Mouse (Mus musculus): ENCODE data around the gene C2cd3.
A peak's percentile ranks its signal among the peaks of the same experiment; 100 is the strongest.

Gene C2cd3

DNA sequence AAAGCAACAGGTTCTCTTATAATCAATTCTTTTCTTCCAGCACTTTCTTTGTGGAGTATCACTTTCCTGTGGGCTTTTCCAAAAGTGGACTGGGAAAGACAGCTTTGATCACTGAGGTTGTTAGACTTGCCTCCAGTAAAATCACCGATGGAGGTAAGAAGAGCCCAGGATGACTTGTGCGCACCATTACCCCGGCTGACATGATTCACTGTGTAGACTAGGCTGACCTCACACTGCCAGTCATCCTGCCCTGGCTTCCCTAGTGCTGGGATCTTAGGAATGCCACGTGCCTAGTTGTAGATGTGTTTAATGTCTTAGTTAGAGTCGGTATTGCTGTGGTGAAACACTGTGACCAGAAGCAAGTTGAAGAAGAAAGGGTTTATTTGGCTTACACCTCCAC lies 35.6 kb downstream of the C2cd3 start:
- no peak for DNase-seq (ENCODE audit: low spot score)

DNA sequence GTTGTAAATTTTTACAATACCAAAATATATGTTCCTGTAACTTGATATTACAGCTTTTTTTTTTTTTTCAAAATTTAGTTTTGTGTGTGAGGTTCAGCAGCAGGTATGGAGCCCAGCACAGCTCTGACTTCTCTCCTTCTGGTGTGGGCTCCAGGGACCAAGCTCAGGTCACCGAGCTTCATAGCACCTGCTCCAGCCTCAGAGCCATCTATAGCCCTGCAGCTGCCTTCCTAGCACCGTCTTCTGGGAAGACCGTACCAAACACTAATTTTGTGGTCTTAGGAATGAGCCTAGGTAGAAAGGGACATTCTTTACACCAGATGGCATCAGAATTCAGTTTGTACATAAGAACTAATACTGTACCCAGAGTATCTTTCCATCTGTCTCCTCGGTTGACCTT lies 36.7 kb downstream of the C2cd3 start:
- DNase-seq (ENCODE audit: low spot score): no peak

DNA sequence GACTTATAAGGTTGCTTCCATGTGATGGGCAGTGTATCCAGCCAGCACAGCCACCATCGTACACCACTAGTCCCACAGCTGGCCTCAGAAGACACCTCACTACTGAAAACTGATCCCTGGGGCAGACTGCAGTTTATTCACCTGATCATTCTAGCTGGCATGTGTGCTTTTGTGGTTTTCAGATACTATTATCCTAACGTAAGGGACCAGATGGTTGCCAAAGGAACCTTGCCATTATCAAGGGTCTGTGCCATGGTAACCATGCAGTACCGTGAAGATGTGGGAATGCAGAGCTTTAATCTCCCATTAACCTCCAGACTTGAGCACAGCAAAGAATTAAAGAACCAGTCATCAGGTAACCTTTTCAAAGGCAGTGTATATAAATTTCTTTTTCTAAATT lies 53.8 kb downstream of the C2cd3 start:
- DNase-seq (ENCODE audit: low spot score): no peak

DNA sequence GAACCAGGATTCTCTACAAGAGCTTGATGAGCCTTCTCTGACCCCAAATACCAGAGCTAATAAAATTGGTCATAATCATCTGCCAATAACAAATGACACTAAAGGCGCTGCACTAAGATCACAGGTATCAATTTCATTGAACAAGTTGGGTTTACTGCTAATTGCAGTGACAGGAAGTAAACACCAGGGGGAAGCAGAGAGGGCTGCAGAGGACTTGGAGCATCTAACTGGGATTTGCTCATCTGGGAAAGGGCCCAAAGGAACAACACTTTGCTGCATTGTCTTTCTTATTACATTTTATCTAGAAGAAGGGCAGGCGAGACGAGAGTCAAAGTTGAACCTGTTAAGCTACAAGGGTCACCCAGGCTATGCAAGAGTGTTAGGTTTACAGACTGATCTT lies 57.1 kb downstream of the C2cd3 start:
- peak; percentile 54 for DNase-seq (ENCODE audit: low spot score)

DNA sequence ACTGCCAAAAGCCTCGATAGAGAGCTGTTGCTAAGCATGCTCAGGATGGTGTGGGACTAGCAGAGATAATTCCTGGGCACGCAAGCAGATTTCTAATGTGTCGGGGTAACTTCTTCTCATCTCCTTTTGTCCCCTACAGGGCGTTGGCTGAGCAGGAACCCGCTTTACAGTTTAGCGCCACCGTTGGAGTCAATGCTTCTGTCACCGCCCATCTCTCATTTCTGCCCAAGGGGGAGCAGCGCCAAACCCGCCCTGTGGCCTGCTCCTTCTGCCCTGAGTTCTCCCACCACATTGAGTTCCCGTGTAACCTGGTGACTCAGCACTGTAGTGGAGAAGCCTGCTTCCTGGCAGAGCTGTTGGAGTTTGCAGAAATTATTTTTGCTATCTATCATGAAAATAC lies 57.9 kb downstream of the C2cd3 start:
- no peak for DNase-seq (ENCODE audit: low spot score)

DNA sequence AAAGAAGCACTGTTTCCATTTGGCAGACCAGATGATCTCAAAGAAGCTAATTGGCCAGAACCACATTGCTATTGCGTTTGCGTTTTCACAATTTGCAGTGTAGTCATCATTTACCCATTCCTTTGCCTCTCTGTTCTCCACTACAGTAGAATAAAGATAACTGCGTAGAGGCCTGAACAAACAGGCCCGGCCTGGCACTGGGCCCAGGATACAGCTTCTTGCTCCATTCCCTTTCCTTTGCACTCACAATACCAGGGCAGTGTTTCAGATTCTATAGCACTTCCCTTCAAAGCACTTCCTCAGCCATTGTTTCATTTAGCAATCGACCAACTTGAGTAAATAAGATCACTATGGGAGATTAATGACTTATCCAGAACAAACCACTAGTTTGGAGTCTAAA lies 59.1 kb downstream of the C2cd3 start:
- DNase-seq (ENCODE audit: low spot score): peak; percentile 26

DNA sequence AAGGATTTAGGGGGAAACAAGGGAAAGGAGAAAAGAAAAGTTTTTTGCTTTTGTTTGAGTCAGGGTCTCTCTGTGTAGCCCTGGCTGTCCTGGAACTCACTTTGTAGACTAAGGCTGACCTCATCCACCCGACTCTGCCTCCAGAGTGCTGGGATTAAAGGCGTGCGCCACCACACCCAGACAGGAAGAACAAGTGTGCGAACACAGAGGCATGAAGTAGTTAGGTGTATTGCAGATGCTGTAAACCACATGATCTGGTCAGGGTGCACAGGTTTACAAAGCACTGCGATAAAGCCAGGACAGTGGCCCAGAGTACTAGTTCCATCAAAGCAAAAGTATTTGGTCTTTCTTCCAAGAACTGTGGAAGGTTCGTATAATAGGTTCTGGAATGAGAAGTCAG lies 61.3 kb downstream of the C2cd3 start:
- no peak for DNase-seq (ENCODE audit: low spot score)

DNA sequence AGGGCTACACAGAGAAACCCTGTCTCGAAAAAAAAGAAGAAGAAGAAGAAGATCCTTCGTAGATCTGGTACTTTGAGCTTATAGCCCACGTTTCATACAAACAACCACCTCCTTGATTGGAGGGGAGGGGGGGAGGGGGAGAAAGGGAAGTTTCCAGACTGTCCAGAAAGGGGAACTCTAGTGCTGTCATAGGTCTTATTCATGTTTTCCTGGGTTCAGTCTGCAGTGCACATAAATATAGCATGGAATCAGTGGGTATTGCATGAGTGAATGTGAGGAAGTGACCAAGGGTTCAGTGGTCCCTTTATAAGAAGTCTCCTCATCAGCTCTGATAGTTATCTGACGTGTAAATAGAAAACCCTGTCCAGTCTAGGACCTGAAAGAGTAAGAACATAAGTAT lies 71.7 kb downstream of the C2cd3 start:
- no peak for DNase-seq (ENCODE audit: low spot score)

DNA sequence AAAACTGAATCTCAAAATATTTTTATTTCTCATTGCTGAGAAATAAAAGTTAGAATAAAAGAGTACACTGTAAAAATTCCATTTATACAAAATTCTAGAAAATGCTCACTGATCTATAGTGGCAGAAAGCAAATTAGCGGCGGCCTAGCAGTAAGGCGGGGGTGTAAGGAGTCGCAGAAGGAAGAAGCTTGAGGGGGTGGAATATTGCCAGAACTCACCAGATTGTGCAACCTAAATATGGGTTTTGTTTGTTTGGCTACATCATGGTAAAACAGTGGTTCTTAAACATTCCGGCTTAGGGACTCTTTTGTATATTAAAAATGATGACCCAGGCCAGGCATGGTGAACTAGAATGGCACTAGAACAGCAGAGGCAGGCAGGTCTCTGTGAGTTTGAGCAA lies 74.2 kb downstream of the C2cd3 start:
- DNase-seq (ENCODE audit: low spot score): no peak

DNA sequence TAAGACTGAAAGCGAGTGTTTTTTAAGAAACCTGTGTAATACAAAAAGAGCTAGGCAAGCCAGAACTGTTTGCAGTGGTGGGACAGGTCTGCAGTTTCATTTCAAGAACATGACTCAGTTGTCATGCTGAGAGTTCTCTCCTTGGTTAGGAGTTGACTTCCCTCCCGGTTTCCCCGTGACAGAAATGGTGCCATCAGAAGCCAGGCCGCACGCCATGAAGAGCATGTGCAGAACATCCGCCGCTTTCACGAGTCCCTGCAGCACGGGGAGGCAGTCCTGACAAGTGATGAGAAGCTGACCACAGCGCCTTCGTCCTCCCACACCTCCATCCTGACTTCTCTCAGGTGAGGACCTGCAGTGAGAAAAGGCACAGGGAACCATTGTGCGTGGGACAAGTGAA lies 76.5 kb downstream of the C2cd3 start:
- DNase-seq (ENCODE audit: low spot score): no peak

DNA sequence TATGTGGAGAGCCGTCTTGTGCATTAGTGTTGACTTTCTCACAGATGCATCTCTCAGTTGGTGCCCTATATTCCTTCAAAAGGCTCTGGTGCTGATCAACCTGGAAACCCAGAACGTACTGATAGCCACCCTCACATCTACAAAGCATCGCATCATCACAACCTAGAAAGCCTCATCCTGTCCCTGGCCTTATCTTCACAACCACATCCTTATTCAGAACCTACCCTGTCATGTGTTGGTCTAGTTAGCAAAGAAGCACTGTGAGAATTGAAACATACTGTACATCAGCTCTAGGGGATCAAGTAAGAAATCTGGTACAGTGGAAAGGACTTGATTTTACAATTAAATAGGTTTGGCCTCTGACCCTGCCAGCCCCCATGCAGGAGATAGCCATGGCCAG lies 77.0 kb downstream of the C2cd3 start:
- DNase-seq (ENCODE audit: low spot score): no peak

DNA sequence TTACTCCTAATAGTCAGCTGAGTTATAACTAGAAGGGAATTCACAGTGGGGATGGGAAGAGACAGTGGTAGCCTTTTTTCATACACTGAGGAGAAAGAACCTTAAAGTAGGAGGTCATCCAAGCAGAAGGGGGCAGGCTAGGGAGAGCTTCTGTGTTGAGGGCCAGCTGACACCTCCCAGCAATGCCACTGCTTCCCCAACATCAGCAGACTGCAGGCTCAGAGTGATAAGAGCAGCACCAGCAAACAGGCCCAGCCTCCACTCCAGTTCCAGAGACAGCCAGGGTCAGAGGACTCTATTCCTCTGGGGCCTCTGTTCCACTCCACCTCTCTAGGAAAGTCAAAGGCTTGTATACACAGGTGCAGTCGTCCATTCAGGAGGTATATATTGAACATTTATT lies 86.1 kb downstream of the C2cd3 start:
- no peak for DNase-seq (ENCODE audit: low spot score)

DNA sequence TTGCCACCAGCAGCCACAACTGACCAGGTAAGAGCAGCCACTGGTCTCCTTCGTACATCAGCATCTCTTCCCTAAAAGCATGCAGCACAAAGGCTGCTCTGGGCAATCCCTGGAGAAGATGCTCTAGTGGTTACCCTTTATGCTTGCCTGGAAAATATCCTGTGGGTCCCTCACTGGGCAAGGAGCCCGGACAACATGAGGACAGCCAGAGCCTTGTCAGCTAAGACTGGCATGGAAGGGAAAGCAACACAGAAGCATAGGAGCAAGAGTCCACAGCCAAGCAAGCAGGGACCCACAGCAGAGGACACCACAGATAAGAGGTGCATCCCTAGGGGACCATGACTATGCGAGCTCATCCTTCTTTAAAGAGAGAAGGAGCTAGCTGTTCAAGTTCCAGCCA lies 87.8 kb downstream of the C2cd3 start:
- no peak for DNase-seq (ENCODE audit: low spot score)

DNA sequence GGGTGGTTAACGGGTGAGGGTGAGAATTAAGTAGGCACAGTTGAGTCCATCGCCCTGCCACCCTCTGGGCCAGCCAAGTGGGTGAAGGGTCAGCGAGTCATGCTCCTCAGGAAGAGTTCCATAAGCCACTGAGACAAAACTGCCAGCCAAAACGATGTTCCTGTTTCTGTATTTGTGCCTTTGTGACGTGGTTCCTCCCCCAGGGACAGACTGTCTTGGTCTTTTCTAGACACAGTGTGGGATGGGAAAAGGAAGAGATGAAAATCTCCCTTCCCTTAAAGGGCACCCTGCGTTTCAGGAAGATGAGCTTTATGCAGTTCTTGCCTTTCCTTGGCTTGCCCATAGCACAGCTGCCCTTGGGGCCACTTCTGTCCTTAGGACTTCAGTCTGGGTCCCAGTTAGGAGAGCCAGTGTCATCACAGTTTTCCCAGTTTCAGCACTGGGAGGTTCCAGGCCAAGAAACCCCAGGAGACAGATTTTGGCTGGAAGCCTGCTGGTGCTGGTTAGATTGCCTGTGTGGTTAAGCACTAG lies 89.7 kb downstream of the C2cd3 start:
- DNase-seq (ENCODE audit: low spot score): peak; percentile 68

DNA sequence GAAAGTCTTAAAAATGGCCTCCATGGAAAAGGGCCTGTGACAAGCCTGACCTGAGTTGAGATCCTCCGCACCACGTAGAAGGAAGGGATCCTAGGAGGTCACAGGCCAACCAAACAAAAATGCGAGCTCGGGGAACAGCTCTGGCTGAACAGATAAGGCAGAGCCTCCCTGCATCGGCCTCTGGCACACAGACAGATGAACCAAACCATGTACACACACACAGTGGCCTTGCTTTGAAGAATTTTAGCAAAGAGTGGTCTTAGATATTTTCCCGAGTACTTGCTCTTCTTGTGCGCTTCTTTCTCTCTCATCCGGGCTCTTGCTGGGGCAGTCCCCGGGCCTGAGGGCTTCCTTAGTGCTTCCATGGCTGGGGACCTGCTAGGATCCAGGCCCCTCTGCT lies 91.2 kb downstream of the C2cd3 start:
- DNase-seq (ENCODE audit: low spot score): no peak

DNA sequence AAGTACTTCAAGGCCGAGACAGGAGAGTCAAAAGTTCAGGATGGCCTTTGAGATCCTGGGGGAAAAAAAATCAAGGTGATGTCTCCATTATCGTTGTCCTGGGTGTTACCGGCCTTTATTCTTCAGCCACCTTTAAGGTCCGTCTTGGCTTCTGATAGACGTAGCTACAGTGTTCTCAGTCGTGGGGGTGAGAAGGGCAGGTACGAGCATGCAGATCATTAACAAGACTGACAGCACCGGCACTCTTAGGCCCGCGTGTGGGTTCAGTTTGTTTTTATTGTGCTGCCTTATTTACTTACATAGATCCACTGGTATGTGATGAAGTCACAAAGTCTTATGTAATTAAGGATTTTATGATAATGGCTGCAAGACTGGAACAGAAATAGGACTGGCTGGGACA lies 91.7 kb downstream of the C2cd3 start:
- DNase-seq (ENCODE audit: low spot score): no peak

DNA sequence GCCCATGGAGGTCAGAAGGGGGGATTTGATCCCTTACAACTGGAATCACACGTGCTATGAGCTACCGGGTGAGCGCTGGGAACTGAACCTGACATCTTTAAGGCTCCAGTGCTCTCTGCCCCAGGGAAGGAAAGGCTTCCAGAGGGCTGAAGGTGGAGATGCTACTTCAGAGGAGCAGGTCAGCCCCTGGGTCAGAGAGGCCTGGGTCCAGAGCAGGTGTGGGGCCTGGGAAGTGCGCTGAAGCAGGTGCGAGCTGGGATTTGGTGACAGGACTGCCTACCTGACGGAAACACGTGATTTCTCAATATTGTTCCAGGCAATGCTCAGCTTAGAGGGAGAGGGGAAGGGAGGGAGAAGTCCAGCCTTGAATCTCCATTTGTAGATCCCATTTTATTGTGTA lies 92.2 kb downstream of the C2cd3 start:
- no peak for DNase-seq (ENCODE audit: low spot score)

DNA sequence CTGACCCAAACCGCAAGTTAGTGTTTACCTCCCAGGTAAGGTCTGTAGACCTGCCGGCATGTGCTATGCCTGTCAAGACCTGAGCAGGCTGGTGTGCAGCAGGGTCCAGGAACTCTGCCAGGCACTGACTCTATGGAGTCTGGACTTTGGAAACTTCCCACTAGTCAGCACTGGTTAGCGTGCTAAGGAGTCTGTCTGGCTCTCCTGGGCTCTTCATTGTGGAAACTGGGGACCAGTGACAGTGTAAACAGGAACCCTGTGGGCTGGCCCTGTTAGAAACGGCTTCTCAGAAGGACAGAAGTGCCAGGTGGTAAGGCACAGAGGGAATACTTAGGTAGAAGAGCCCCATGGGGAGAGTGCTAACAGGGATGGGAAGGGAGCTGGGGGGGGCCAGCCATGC lies 93.2 kb downstream of the C2cd3 start:
- no peak for DNase-seq (ENCODE audit: low spot score)

DNA sequence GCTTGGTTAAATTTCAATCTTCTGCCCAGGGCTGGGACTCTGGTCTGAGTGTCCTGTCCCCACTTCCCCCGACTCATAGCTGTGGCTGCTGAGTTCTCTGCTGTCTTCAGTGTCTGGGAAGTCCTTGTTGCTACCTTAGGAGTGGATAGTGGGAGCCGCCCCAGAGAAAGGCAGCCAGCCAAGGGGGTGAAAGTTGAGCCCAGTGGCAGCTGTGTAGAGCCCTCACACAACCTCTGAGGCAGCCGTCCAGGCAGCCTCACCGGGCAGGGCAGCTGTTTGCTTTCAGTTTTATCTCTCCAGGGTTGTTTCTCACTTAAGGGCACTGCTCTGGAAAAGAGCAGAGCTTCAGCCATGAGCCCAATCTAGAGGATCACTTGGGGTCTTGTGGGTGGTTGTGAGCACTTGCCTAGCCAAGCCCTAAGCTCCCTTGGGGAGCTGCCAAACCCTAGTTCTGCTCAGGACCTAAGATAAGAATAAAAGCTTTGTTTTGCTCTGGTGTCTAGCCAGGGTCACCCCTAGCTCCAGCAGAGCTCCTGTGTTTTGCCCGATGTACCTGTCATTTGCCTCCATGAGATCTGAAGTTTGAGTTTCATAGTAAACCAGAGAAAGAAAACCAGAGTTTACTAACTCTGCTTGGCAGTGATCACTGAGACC lies 93.8 kb downstream of the C2cd3 start:
- DNase-seq (ENCODE audit: low spot score): peak; percentile 76

DNA sequence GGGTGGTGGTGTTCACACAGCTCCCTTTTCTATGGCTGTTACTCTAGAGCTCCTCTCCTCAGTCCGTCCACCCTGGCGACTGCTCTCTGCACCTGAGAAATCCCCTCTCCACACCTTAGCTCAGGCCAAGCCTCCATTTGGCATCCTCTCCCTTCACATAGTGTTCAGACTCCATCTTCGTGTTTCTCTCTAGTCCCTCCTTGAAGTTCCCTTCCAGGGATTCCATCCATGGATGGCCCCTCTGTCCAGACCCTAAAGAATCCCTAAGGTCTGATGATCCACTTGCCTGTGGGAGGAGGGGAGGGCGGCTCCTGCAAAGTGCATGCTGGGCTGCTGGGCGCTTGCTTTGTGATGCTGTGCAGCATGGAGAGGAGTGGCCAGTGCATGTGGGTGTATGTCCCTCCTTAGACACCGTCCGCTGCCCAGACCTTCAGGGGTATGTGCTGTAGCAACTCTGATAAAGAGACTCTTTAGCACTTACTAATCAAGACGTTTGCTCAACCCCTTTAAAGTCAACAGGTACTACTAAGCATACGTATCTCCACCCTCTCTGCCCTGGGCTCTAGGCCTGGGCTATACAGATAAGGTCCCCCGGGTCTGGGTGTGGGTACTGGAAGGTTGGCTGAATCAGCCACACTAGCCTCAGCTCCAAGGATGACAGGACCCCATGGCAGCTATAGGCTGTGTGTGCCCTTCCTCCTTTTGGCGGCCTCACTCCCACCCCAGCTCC lies 94.9 kb downstream of the C2cd3 start:
- no peak for DNase-seq (ENCODE audit: low spot score)

DNA sequence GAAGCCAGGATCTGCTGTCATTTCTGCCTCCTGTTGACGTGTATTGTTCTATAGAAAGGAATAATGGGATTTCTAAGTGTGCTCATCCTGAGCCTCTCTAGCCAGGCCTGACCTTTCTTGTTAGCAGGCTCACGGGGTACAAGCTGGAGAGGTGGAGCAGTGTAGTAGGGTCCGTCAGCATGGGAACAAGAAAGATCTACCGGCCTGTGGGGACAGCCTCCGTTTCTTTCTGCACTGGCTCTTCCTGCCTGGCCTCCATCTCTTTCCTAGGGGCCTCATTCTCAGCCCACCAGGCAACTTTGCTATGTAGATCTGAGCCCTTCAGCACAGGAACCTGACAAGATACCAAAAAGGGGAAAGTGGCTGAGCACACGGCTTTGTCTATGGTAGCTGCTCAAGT lies 96.7 kb downstream of the C2cd3 start:
- no peak for DNase-seq (ENCODE audit: low spot score)

DNA sequence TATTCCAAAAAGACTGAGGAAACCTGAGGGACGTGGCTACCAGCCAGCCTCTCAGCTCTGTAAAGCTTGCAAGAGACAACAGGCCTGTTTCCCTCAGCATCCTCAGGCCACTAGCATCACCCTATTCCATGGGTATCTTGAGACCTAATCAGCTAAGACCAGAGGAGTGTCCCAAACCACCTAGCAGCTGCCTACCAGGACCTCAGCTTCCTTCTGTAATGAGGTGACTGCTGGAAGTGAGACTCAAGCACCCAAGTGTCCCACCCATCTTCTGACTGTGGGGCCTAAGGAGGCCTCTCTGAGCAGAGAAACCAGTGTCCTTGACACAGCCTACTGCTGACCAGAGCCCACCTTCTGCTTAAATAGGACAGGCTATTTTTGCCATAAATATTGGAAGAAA lies 97.5 kb downstream of the C2cd3 start:
- no peak for DNase-seq (ENCODE audit: low spot score)

DNA sequence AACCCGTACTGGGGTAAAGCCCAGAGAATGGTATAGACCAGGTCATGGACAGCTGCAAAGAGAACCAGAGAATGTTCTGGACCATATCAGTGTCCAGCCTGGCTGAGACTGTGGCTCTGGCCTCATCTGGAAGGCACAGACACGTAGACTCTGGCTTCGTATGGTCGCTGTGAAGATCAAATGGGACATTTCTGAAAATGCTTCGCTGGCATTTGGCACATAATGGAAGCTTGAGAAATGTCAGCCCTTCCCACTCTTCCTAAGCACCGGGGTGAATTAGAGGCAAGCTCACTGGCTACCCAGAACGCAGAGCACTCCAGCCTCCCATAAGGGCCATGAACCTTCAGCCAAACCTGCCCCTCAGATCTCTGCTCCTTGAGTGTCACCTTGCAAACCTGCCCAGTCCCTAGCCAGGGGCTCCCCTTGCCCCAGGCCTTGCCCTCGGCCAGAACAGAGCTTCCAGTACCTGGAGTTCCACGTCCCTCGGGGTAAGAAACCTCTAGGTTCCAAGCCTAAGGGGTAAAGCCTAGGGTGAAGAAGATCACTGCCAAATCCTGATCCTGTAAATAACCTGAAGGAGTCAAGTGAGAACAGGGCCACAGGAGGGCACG lies 98.9 kb downstream of the C2cd3 start:
- DNase-seq (ENCODE audit: low spot score): no peak

DNA sequence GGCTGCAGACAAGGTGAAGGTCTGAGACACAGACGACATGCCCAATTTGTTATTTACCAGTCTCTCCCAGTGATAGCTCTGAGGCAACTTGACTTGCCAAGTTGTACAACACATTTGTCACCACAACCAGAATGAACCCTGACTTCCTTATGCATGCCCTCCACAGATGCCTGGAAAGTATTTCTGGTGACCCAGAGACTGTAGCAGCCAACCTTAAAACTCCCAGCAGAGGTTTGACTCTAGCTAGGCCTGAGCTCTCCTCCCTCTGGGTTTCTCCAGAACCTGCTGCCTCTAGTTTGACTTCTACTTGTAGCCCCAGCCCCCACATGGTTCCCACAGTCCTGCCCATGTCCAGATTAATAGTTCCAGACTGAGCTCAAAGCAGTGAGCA lies 99.4 kb downstream of the C2cd3 start:
- no peak for DNase-seq (ENCODE audit: low spot score)

All from testis, postnatal 14 days (tissue).